Mouse (Mus musculus) C2C12 (cell line): ENCODE measurements around the gene Syne3. TPM values are rescaled to one million over a fixed set of nuclear protein-coding genes. Genes with fewer than 3 reads are reported as not detected.

Experiments used
- H3K27me3 ChIP-seq: one replicate; pipeline ENCODE4 v1.6.1; 2011; ENCODE audit not compliant: control insufficient read depth, insufficient read depth, insufficient read length
- H3K36me3 ChIP-seq: one replicate; pipeline ENCODE4 v1.6.1; 2011; ENCODE audit not compliant: control insufficient read depth, insufficient read depth
- H3K4me3 ChIP-seq: one replicate; pipeline ENCODE4 v1.5.1; 2011; ENCODE audit warnings: mild to moderate bottlenecking, control low read depth; ENCODE audit not compliant: poor library complexity, insufficient read depth, severe bottlenecking
- H3K79me2 ChIP-seq: one replicate; pipeline ENCODE4 v1.6.1; 2011; ENCODE audit not compliant: control insufficient read depth, insufficient read depth
- H3K79me3 ChIP-seq: one replicate; pipeline ENCODE4 v1.6.1; 2011; ENCODE audit warnings: low read depth, control low read depth
- H3ac ChIP-seq: one replicate; pipeline ENCODE3; 2011; ENCODE audit warnings: low read depth; ENCODE audit not compliant: control insufficient read depth, insufficient read length
- CEBPB ChIP-seq: IDR thresholded peaks from one replicate; pipeline ENCODE4 v1.6.1; 2011; ENCODE audit warnings: low read depth, mild to moderate bottlenecking, control low read depth, moderate library complexity
- CTCF ChIP-seq: IDR thresholded peaks from one replicate; pipeline ENCODE4 v1.5.1; 2011; ENCODE audit not compliant: control insufficient read depth, insufficient read depth, insufficient read length
- FOSL1 ChIP-seq: IDR thresholded peaks from one replicate; pipeline ENCODE4 v1.8.0; 2011; ENCODE audit warnings: mild to moderate bottlenecking, low read length; ENCODE audit not compliant: poor library complexity, insufficient read depth, severe bottlenecking
- MAX ChIP-seq: IDR thresholded peaks from one replicate; pipeline ENCODE4 v1.6.1; 2011; ENCODE audit warnings: mild to moderate bottlenecking, control low read depth
- MYOD1 ChIP-seq: IDR thresholded peaks from one replicate; pipeline ENCODE4 v1.6.1; 2011; ENCODE audit warnings: low read depth; ENCODE audit not compliant: control insufficient read depth, insufficient read length
- MYOG ChIP-seq: IDR thresholded peaks from one replicate; pipeline ENCODE4 v1.6.1; 2011; ENCODE audit not compliant: control insufficient read depth, insufficient read length; ENCODE audit errors: extremely low read depth
- USF1 ChIP-seq: IDR thresholded peaks from one replicate; pipeline ENCODE4 v1.6.1; 2011; ENCODE audit warnings: low read depth, mild to moderate bottlenecking, control low read depth, moderate library complexity
- polyA plus RNA-seq: library from polyadenylated mRNA; unstranded; fragments of >200 nt; fragmentation: generic; extraction: Trizol; gene quantifications from one replicate; pipeline ENCODE4 v1.2.1, GENCODE M21; 2012; ENCODE audit warnings: missing spikeins

The Syne3 gene
- polyA plus RNA-seq, 1 experiment = 24.8 TPM

- no peak overlapping the region for H3K4me3 ChIP-seq
- H3ac ChIP-seq = no peak overlapping the region
- peaks cover 42% of the 10 kb centered on the region for H3K27me3 ChIP-seq
- TF ChIP-seq USF1 (no peak), MYOD1 (no peak), MYOG (no peak), CEBPB (no peak), FOSL1 (no peak), CTCF (no peak), MAX (no peak)
- no peaks in the 10 kb centered on the region for H3K79me2 ChIP-seq
- H3K36me3 ChIP-seq = no peaks in the 10 kb centered on the region
- no peaks in the 10 kb centered on the region for H3K79me3 ChIP-seq
These were observed 112.5 kb downstream of the Syne3 start for GRCm38 (mm10) chr12:104897051-104897618.

DNA sequence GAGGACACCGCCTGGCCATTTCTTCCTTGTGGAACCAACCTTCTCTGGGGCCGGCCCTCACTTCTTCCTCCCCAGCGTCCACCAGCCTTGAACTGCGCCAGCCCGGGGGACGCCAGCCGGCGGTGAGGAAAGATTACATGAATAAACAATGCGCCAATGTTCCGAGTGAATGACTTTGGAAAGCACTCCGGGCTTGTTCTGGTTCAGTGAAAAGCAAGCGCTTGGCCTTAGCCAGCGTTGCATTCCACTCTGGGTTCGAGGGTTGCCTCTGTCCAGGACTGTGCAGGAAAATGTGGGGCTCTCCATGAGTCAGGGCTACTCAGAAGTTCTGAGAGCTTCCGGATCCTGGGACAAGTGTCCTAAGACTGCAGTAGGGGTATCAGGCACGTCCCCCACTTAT lies 113.0 kb downstream of the Syne3 start:
- peaks cover 42% of the 10 kb centered on the region for H3K27me3 ChIP-seq
- TF ChIP-seq USF1 (no peak), MYOG (no peak), CEBPB (no peak), CTCF (no peak), MAX (no peak), MYOD1 (no peak)
- no peak overlapping the region for H3ac ChIP-seq
- H3K36me3 ChIP-seq = no peaks in the 10 kb centered on the region
- H3K79me3 ChIP-seq = no peaks in the 10 kb centered on the region
- H3K79me2 ChIP-seq = no peaks in the 10 kb centered on the region
- no peak overlapping the region for H3K4me3 ChIP-seq

DNA sequence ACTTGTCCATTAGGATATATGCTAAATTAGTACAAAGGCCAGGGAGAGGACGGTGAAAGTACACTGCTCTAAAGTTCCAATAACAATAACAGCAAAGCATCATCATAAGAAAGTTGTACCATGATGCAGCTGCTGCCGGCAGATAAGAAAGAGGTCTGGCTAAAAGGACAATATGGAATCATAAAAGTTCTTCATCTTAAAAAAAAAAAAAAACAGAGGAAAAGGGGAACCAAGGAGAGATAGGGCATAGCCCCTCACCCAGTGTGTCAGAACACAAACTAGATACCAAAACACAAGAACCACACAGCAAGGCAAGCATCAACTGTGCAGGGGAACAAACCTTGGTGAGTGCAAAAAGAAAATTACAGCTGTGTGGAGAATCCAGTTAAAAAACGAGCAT lies 117.4 kb downstream of the Syne3 start:
- Histone ChIP-seq H3K79me3 (no peaks in the 10 kb centered on the region), H3K4me3 (no peak overlapping the region), H3ac (no peak overlapping the region), H3K79me2 (no peaks in the 10 kb centered on the region), H3K36me3 (no peaks in the 10 kb centered on the region), H3K27me3 (peaks cover 27% of the 10 kb centered on the region)
- TF ChIP-seq MYOG (no peak), MYOD1 (no peak), CEBPB (no peak), MAX (no peak), USF1 (no peak), CTCF (no peak), FOSL1 (no peak)

GRCm38 (mm10) chr12:104890066-104890465 lies 119.5 kb downstream of the Syne3 start:
- Histone ChIP-seq H3K27me3 (peaks cover 16% of the 10 kb centered on the region), H3K79me2 (no peaks in the 10 kb centered on the region), H3ac (no peak overlapping the region), H3K79me3 (no peaks in the 10 kb centered on the region), H3K36me3 (no peaks in the 10 kb centered on the region), H3K4me3 (no peak overlapping the region)
- TF ChIP-seq MYOG = no peak
- TF ChIP-seq USF1 = no peak
- no peak for TF ChIP-seq CEBPB
- no peak for TF ChIP-seq MAX
- TF ChIP-seq CTCF = no peak
- no peak for TF ChIP-seq FOSL1
- TF ChIP-seq MYOD1 = no peak

DNA sequence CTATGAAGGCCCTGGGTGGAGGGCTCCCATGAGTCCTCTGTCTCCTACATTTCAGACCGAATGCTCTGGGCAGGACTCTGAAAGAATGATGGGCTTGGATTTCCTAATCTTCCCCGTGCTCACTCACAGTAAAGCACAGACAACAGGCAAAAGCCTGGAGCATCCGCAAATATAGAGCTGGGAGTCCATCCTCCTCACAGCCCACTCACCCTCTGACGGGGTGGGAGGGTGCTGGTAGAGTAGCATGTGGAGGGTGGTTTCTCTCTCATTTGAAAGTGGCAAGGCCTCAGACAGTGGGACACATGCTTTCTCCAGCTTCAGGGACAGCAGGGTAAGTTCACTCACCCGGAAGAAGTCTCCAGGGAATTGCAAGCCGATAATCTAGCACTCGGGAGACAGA lies 123.5 kb downstream of the Syne3 start:
- H3ac ChIP-seq = no peak overlapping the region
- no peaks in the 10 kb centered on the region for H3K36me3 ChIP-seq
- TF ChIP-seq MYOG = no peak
- TF ChIP-seq MYOD1 = no peak
- TF ChIP-seq CEBPB = no peak
- no peaks in the 10 kb centered on the region for H3K79me2 ChIP-seq
- H3K27me3 ChIP-seq = peaks cover 20% of the 10 kb centered on the region
- no peak overlapping the region for H3K4me3 ChIP-seq
- H3K79me3 ChIP-seq = no peaks in the 10 kb centered on the region

GRCm38 (mm10) chr12:104882533-104882932 lies 127.1 kb downstream of the Syne3 start:
- no peak overlapping the region for H3K4me3 ChIP-seq
- H3K36me3 ChIP-seq = no peaks in the 10 kb centered on the region
- TF ChIP-seq CTCF (no peak), USF1 (no peak), MYOD1 (no peak), FOSL1 (no peak), MYOG (no peak), CEBPB (no peak), MAX (no peak)
- no peak overlapping the region for H3ac ChIP-seq
- H3K79me2 ChIP-seq = no peaks in the 10 kb centered on the region
- peaks cover 40% of the 10 kb centered on the region for H3K27me3 ChIP-seq
- no peaks in the 10 kb centered on the region for H3K79me3 ChIP-seq
